Mouse (Mus musculus) brain, embryonic 14.5 days (tissue): Measurements from ENCODE around the gene Anapc7.

Experiments used
- CTCF ChIP-seq: fragments of 200-500 bp; IDR thresholded peaks from 2 replicates; pipeline ENCODE4 v1.5.1; 2012; ENCODE audit warnings: inconsistent platforms, mild to moderate bottlenecking, moderate library complexity, borderline replicate concordance; ENCODE audit not compliant: insufficient read depth, insufficient read length; ENCODE audit errors: extremely low read depth
- POLR2A ChIP-seq: fragments of 200-500 bp; IDR thresholded peaks from 2 replicates; pipeline ENCODE4 v1.6.1; 2012; ENCODE audit warnings: mild to moderate bottlenecking, inconsistent platforms, borderline replicate concordance; ENCODE audit not compliant: poor library complexity, insufficient read depth, insufficient read length, severe bottlenecking; ENCODE audit errors: extremely low read depth

- no peak for TF ChIP-seq CTCF
- no peak for TF ChIP-seq POLR2A
Measured at GRCm38 (mm10) chr5:122440095-122440630, 18.7 kb downstream of the Anapc7 start.
